Mouse (Mus musculus): ENCODE data around the gene Etnk1. TPM values are rescaled to one million over a fixed set of nuclear protein-coding genes. Genes with fewer than 3 reads are reported as not detected.

Etnk1 gene
- polyA plus RNA-seq (2015; fragmentation: Nextera tagmentation; extraction: Ambion mirVana), result 17.2 and 18.7 TPM in 2 replicates

DNA sequence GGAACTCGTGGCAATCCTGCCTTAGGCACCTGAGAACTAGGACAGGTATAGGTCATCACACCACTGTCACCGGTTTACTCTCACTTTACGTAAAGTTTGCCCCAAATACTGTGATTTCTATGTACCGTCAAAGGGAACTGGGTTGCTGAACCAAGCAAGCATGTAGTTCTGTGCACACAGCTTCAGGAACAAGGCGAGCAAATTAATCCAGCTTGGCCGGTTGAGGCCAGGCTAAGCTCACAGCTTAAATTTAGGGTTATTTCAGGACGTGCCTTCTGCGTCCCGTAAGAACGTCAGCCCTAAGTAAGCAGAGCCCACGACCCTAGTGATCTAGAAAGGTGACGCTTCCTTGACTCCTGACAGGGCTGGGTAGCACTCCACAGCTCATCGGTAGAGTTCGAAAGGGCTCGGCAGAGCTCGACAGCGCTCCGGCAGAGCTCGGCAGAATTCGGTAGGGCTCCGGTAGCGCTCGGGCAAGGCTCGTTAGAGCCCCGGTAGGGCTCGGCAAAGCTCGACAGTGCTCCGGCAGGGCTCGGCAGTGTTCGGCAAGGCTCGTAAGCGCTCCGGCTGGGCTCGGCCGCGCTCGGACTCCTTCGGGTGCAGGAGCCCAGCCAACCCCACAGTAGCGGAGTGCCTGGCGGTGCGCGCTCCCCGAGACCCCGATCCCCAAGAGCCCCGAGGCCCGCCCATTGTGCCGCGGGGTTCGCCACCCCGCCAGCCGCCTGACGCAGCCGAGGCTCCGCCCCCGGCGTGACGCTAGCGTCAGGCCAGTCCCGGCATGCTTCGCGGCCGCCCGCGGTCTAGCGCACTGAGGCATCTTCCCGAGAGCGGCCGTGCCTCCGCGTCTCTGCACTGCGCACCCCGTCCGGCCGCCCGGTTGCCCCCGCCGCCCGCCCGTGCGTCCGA, at the start of gene Etnk1:
Gene Etnk1, plus strand, starts transcription at position 770 of the 906 bp plus-strand sequence.
- ATAC-seq (ENCODE audit: insufficient read depth, low FRiP score, low read depth), result peak; percentile 95
- H3K27ac ChIP-seq, result peak within 1 kb of the TSS; percentile 90
- peak within 1 kb of the TSS; percentile 85 for H3K9ac ChIP-seq

DNA sequence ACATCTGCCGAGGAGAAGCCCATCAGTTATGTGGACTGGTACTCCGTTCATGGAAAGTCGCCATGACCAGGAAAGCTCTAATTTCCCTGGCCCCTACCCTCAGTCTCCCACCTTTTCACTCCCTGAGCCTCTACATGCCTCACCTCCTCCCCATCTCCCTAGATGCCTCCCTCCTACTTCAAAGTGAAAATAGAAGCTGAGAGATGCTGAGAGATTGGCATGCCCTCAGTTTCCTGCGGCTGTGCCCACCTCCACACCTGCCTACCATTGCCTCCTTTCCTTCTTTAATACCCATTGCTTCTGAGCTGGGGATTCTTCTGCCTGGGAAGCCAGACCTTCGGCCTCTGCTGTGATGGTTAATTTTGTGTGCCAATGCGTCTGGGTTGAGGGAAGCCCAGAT, 47.7 kb upstream of the Etnk1 start:
- 87% methylated on average over 6 of the region's 6 CpGs for WGBS

More for the DNA sequence above, at the start of gene Etnk1:
- peaks cover 12% of the 10 kb centered on the region; the same call in 1 of the 2 replicates for H3K4me1 ChIP-seq
- H3K36me3 ChIP-seq, result 0 out of 2 replicates have a peak, but pooled peaks cover 4% of the 10 kb centered on the region
- no peaks in the 10 kb centered on the region for H3K27me3 ChIP-seq (replicated peaks)
- 1% methylated on average over 77 of the region's 81 CpGs for WGBS
- no peaks in the 10 kb centered on the region for H3K9me3 ChIP-seq
- H3K4me3 ChIP-seq (replicated peaks), result peak within 1 kb of the TSS; percentile 91
- H3K4me2 ChIP-seq, result peak within 1 kb of the TSS; percentile 83

DNA sequence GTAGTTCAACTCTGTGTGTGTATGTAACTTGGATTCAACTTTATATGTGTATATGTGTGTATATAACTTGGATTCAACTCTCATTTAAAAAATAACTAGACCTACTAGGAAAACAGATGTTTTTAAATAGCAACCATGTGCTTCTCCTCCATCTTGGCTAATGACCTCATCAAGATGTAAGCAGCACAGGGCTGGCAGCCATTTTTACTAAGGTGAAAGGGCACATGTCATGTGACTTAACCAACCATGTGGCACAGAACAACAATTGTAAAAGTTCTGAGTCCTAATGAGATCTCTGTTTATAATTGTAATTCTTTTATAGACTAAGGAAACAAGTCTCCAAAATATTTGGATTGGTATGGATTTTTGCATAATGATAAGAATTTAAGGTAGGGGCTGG, 41.3 kb upstream of the Etnk1 start:
- no peaks in the 10 kb centered on the region for H3K36me3 ChIP-seq
- H3K4me2 ChIP-seq, result no peak overlapping the region
- ATAC-seq (ENCODE audit: insufficient read depth, low FRiP score, low read depth), result no peak
- no peak overlapping the region for H3K27ac ChIP-seq
- H3K9ac ChIP-seq, result no peak overlapping the region
- H3K27me3 ChIP-seq (replicated peaks), result no peaks in the 10 kb centered on the region
- no peak overlapping the region for H3K4me3 ChIP-seq (replicated peaks)
- H3K9me3 ChIP-seq, result no peaks in the 10 kb centered on the region
- no peaks in the 10 kb centered on the region for H3K4me1 ChIP-seq

More for the DNA sequence above, 47.7 kb upstream of the Etnk1 start:
- no peaks in the 10 kb centered on the region for H3K27me3 ChIP-seq (replicated peaks)
- no peak overlapping the region for H3K27ac ChIP-seq
- H3K36me3 ChIP-seq, result no peaks in the 10 kb centered on the region
- H3K4me2 ChIP-seq, result no peak overlapping the region
- no peak overlapping the region for H3K4me3 ChIP-seq (replicated peaks)
- H3K9ac ChIP-seq, result no peak overlapping the region
- no peaks in the 10 kb centered on the region for H3K9me3 ChIP-seq
- no peaks in the 10 kb centered on the region for H3K4me1 ChIP-seq
- ATAC-seq (ENCODE audit: insufficient read depth, low FRiP score, low read depth), result no peak

DNA sequence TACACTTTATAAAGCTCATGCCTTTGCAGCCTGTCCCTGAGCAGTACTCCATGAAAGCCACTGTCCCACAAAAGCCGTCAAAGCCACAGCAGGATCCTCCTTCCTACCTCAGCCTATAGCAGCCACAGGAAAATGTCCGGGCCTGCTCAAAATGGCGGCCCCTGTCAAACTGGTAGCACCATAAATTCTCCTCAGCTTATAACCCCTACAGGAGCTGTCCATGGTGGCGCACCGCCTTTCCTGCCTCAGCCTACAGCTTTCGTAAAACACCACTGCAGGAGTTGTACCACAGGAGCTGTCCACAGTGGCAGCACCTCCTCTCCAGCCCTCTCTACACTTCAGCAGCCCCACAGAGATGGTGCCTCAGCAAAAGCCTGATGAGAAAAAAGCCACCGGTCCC, 37.6 kb upstream of the Etnk1 start:
- no peak overlapping the region for H3K4me3 ChIP-seq (replicated peaks)
- H3K27ac ChIP-seq, result no peak overlapping the region
- ATAC-seq (ENCODE audit: insufficient read depth, low FRiP score, low read depth), result no peak
- H3K9ac ChIP-seq, result no peak overlapping the region
- WGBS, result 87% methylated on average over 7 of the region's 7 CpGs
- H3K4me2 ChIP-seq, result no peak overlapping the region
- H3K27me3 ChIP-seq (replicated peaks), result no peaks in the 10 kb centered on the region
- no peaks in the 10 kb centered on the region for H3K36me3 ChIP-seq
- no peaks in the 10 kb centered on the region for H3K4me1 ChIP-seq
- H3K9me3 ChIP-seq, result no peaks in the 10 kb centered on the region

DNA sequence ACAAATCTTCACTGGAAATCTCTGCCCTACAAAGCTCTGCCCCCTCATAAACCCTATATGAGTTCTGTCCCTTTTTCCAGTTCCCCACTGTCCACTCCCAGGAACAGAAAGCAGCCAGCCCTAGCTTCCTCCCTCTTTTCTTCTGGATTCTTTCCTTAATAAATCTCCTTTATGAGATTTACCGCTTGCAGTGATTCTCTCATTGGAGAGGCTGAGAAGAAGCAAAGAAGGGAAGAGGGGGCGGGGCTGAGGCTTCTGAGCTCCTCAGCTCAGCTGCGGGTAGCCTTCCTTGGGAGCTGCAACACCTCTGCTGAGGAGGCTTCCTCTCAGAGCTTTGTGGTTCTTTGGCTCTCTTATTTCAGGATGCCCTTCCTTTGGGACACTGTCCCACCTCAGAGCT, 37.1 kb upstream of the Etnk1 start:
- Histone ChIP-seq H3K4me1 (no peaks in the 10 kb centered on the region), H3K4me2 (no peak overlapping the region), H3K4me3 (replicated peaks) (no peak overlapping the region), H3K36me3 (no peaks in the 10 kb centered on the region), H3K9me3 (no peaks in the 10 kb centered on the region), H3K9ac (no peak overlapping the region), H3K27ac (no peak overlapping the region), H3K27me3 (replicated peaks) (no peaks in the 10 kb centered on the region)
- ATAC-seq (ENCODE audit: insufficient read depth, low FRiP score, low read depth), result no peak
- WGBS, result 85% methylated on average over 3 of the region's 3 CpGs

DNA sequence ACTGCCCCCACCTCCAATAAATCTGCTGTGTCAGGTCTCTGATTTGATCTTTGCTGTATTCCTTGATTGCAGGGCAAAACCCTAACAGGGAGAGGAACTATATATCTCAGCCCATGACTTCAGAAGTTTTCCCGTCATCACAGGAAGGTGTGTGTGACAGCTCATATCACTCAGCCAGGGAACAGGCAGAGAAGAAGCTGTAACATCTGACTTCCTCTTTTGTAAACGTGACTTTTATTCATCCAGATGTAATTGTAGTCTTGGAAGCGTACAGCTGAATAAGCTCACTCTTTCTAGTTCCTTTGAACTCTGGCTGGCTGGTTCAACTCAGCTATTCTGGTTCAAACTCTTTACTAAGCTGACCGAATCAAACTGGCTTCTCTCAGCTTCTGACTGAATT, 36.6 kb upstream of the Etnk1 start:
- H3K9me3 ChIP-seq, result no peaks in the 10 kb centered on the region
- no peak overlapping the region for H3K4me2 ChIP-seq
- WGBS, result 73% methylated on average over 4 of the region's 4 CpGs
- H3K4me1 ChIP-seq, result no peaks in the 10 kb centered on the region
- H3K27ac ChIP-seq, result no peak overlapping the region
- no peak overlapping the region for H3K9ac ChIP-seq
- no peaks in the 10 kb centered on the region for H3K36me3 ChIP-seq
- no peaks in the 10 kb centered on the region for H3K27me3 ChIP-seq (replicated peaks)
- no peak overlapping the region for H3K4me3 ChIP-seq (replicated peaks)
- no peak for ATAC-seq (ENCODE audit: insufficient read depth, low FRiP score, low read depth)

DNA sequence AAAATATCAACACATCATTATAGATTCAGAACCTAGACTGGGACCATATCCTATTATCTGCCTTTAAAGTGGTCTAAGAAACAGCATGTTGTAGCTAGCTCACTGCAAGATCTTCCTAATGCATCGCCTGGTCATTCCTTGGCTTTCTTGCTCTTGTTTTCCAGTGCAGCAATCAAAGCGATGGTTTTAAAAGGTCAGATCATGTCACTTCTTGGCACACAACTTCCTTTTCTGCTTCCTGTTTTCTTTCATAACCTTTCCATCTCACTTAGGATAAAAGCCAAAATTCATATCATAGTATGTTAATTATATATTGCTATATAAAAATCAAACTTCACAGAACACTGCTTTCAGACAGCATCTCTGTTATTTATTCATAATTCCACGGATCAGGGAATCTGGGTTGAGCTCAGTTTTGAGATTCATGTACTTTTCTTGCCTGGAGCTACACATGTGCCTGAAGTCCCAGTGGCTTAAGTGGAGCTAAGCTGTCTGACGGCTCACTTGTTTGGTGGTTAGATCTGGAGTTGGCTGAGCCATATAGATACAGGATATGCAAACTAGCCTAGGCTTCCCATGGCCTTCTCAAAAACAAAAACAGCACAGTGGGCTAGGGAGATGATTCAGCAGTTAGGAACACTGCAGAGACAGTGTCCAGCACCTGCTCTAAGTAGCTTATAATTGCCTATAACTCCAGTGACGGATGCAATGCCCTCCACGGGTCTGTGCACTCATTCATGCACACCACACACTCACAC, 34.9 kb upstream of the Etnk1 start:
- Histone ChIP-seq H3K4me3 (replicated peaks) (no peak overlapping the region), H3K27ac (no peak overlapping the region), H3K4me2 (no peak overlapping the region), H3K36me3 (no peaks in the 10 kb centered on the region), H3K4me1 (no peaks in the 10 kb centered on the region), H3K9ac (no peak overlapping the region), H3K9me3 (no peaks in the 10 kb centered on the region), H3K27me3 (replicated peaks) (no peaks in the 10 kb centered on the region)
- no peak for ATAC-seq (ENCODE audit: insufficient read depth, low FRiP score, low read depth)
- WGBS, result 69% methylated on average over 6 of the region's 6 CpGs

DNA sequence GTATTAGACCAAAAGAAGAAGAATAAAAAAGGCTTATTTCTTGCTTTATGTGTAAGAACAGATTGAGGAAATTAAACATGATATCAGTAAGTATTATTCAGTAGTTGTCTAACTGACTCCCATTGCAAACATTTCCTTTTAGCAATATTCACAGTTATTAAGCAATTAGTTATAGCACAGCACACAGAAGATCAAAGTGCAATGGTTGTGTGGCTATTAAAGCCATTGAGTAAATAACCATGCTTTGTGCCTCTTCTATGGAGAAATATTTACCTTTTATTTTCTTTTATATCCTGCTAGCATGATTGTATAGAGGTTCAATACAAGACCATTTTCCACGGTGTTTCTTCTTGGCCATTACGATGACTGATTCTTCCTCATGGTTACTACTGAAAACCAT, 33.9 kb upstream of the Etnk1 start:
- ATAC-seq (ENCODE audit: insufficient read depth, low FRiP score, low read depth), result no peak
- H3K4me2 ChIP-seq, result no peak overlapping the region
- no peaks in the 10 kb centered on the region for H3K9me3 ChIP-seq
- H3K4me1 ChIP-seq, result no peaks in the 10 kb centered on the region
- H3K27ac ChIP-seq, result no peak overlapping the region
- H3K9ac ChIP-seq, result no peak overlapping the region
- 69% methylated on average over 2 of the region's 2 CpGs for WGBS
- no peak overlapping the region for H3K4me3 ChIP-seq (replicated peaks)
- no peaks in the 10 kb centered on the region for H3K27me3 ChIP-seq (replicated peaks)
- no peaks in the 10 kb centered on the region for H3K36me3 ChIP-seq

DNA sequence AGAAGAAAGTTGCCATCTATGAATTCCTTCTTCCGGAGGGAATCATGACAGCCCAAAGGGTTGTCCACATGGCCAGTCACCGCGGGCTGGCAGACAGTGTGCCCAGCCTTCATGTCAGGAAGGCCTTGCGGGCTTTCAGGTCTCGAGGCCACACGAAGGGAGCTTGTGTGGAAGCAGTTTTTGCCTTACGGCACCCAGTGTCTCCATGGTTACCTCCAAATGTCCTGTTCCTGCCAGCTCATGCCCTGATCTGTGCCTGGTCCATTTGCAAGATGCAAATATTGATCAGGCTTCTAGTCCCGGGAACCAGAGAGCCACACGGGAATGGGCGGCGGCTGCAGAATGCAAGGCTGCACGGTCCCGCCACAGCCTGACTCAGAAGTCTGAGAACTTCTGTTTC, 31.9 kb upstream of the Etnk1 start:
- H3K4me3 ChIP-seq (replicated peaks), result no peak overlapping the region
- WGBS, result 79% methylated on average over 13 of the region's 13 CpGs
- no peak overlapping the region for H3K4me2 ChIP-seq
- ATAC-seq (ENCODE audit: insufficient read depth, low FRiP score, low read depth), result no peak
- H3K9me3 ChIP-seq, result no peaks in the 10 kb centered on the region
- H3K4me1 ChIP-seq, result no peaks in the 10 kb centered on the region
- H3K27ac ChIP-seq, result no peak overlapping the region
- no peak overlapping the region for H3K9ac ChIP-seq
- no peaks in the 10 kb centered on the region for H3K27me3 ChIP-seq (replicated peaks)
- no peaks in the 10 kb centered on the region for H3K36me3 ChIP-seq

DNA sequence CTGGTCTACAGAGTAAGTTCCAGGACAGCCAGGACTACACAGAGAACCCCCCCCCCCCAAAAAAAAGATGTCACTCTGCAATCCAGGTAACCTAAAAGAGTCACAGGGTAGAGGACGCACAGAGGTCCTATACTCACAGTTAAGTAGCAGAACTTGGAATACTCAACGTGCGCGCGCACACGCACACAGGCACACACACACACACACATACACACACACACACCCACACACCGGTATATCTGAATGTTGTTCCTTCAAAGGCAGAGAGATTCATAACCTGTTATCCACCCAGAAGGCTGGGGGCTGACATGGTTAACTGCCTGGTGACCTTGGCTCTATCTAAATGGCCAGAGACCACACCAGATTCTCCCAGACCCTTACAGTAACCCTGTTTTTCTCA, 30.3 kb upstream of the Etnk1 start:
- no peaks in the 10 kb centered on the region for H3K36me3 ChIP-seq
- H3K9me3 ChIP-seq, result no peaks in the 10 kb centered on the region
- no peaks in the 10 kb centered on the region for H3K4me1 ChIP-seq
- H3K27me3 ChIP-seq (replicated peaks), result no peaks in the 10 kb centered on the region
- H3K27ac ChIP-seq, result no peak overlapping the region
- WGBS, result 95% methylated on average over 7 of the region's 7 CpGs
- H3K4me3 ChIP-seq (replicated peaks), result no peak overlapping the region
- no peak overlapping the region for H3K4me2 ChIP-seq
- H3K9ac ChIP-seq, result no peak overlapping the region
- ATAC-seq (ENCODE audit: insufficient read depth, low FRiP score, low read depth), result no peak

DNA sequence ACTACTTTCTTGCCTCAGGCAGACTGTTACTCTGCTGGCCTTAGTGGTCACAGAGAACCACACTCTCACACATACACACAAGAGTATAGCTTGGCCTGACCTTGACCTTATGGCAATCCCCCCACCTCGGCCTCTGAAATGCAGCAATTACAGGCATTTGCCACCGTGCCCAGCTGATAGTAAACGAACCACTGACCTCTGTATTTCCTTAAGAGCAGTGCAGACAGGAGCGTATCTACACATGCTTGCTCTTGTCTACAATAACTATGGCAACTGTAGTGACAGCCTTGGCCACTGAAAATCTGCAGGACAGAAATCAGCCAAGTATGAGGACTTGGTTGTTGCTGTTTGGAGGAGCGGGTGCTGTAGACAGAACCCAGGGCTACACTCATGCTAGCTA, 29.7 kb upstream of the Etnk1 start:
- Histone ChIP-seq H3K27me3 (replicated peaks) (no peaks in the 10 kb centered on the region), H3K4me3 (replicated peaks) (no peak overlapping the region), H3K27ac (no peak overlapping the region), H3K9ac (no peak overlapping the region), H3K4me2 (no peak overlapping the region), H3K36me3 (no peaks in the 10 kb centered on the region), H3K4me1 (no peaks in the 10 kb centered on the region), H3K9me3 (no peaks in the 10 kb centered on the region)
- 46% methylated on average over 5 of the region's 5 CpGs for WGBS
- no peak for ATAC-seq (ENCODE audit: insufficient read depth, low FRiP score, low read depth)

DNA sequence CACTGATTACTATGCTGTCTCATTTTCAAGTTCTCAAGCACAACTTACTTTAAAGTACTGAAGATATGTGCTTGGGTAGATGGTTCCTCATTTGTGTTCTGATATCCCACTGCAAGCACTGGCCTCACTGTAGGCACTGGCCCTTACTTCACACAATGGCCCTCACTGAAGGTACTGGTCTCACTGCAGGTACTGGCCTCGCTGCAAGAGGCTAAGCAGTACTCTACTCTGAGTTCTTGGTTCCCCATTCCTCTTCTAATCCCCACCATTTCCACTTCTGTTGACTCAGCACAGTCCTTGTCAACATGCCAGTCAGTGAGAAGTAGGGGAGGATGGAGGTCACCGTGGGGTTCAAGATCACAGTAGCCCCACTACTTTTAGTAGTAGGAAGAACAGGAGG, 27.6 kb upstream of the Etnk1 start:
- Histone ChIP-seq H3K4me3 (replicated peaks) (no peak overlapping the region), H3K27me3 (replicated peaks) (no peaks in the 10 kb centered on the region), H3K9ac (no peak overlapping the region), H3K4me1 (no peaks in the 10 kb centered on the region), H3K27ac (no peak overlapping the region), H3K36me3 (no peaks in the 10 kb centered on the region), H3K4me2 (no peak overlapping the region), H3K9me3 (no peaks in the 10 kb centered on the region)
- no peak for ATAC-seq (ENCODE audit: insufficient read depth, low FRiP score, low read depth)
- WGBS, result 72% methylated on average over 2 of the region's 2 CpGs

All from stomach, embryonic 15.5 days (tissue).